In the genomic region with DNA sequence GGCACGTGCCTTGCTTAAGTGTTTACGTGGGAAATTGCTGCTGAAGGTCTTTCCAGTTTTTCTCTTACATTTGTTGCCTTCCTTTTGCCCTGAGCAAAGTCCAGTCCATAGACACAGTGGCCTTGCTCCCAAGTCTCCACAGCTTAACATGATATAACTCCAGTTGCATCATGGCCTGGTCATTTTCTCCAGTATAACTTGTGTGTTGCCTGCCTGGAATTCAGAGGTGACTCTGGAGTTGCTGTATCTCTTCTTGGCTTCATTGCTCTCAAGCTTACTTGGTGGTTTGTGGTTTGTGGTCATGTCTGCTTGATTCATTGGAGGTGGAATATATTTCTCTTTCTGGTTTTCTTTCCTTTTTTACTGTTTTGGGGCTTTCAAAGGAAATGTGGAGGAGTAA, we compare ENCODE assay signal across 22 mouse cellular contexts. TPM values are rescaled to one million over a fixed set of nuclear protein-coding genes. Genes with fewer than 3 reads are reported as not detected.
"Had no signal": no experiment of that assay in that cellular context is flagged by ENCODE, and none has a peak within 500 bp of the region (broad histone marks: within the 10 kb centered on the region; RNA-seq: fewer than 3 reads in every experiment).

No protein-coding gene starts in this region.

- H3K27me3 ChIP-seq: kidney, embryonic 15.5 days; limb, embryonic 13.5 days; liver, embryonic 12.5 days; liver, embryonic 15.5 days; midbrain, embryonic 12.5 days; midbrain, embryonic 15.5 days; neural tube, embryonic 12.5 days; neural tube, embryonic 15.5 days; stomach, embryonic 15.5 days had no signal

- H3K4me3 ChIP-seq: kidney, embryonic 15.5 days; limb, embryonic 10.5 days; limb, embryonic 13.5 days; liver, embryonic 12.5 days; liver, embryonic 15.5 days; midbrain, embryonic 12.5 days; midbrain, embryonic 15.5 days; neural tube, embryonic 12.5 days; neural tube, embryonic 15.5 days; stomach, embryonic 15.5 days had no signal

- DNase-seq: kidney, adult 2 months; kidney, postnatal 14 days; kidney, postnatal 4 days; liver; lung, adult 18-20 months; lung, postnatal 14 days; lung, postnatal 4 days; right cerebral cortex, postnatal 25 days; spleen, adult 18-20 months; thymus, postnatal 36 days had no signal

- H3K4me1 ChIP-seq: kidney, embryonic 15.5 days; limb, embryonic 10.5 days; limb, embryonic 13.5 days; liver, embryonic 12.5 days; liver, embryonic 15.5 days; midbrain, embryonic 12.5 days; midbrain, embryonic 15.5 days; neural tube, embryonic 12.5 days; stomach, embryonic 15.5 days had no signal

- H3K27ac ChIP-seq: kidney, embryonic 15.5 days; limb, embryonic 10.5 days; limb, embryonic 13.5 days; liver, embryonic 12.5 days; liver, embryonic 15.5 days; midbrain, embryonic 12.5 days; midbrain, embryonic 15.5 days; neural tube, embryonic 12.5 days; neural tube, embryonic 15.5 days; stomach, embryonic 15.5 days had no signal

- H3K36me3 ChIP-seq: kidney, embryonic 15.5 days; limb, embryonic 10.5 days; limb, embryonic 13.5 days; liver, embryonic 12.5 days; liver, embryonic 15.5 days; midbrain, embryonic 12.5 days; midbrain, embryonic 15.5 days; neural tube, embryonic 12.5 days; neural tube, embryonic 15.5 days; stomach, embryonic 15.5 days had no signal

RNA-seq across cellular contexts. Expression of gene Otud7a, which starts 17.7 kb away (rescaled TPM):
- total RNA-seq: megakaryocyte progenitor cell, adult 5-6 weeks; megakaryocyte-erythroid progenitor cell, adult 5-6 weeks had no signal
- polyA plus RNA-seq: liver, embryonic 12.5 days had no signal
